Mouse (Mus musculus) heart, adult 8-10 months (tissue): Measurements from ENCODE around the gene Cerkl. TPM values are rescaled to one million over a fixed set of nuclear protein-coding genes. Genes with fewer than 3 reads are reported as not detected.
A peak's percentile ranks its signal among the peaks of the same experiment; 100 is the strongest.

Experiments
- DNase-seq: peaks from one replicate; pipeline ENCODE4 v3.0.0; 2022; ENCODE audit warnings: low spot score
- total RNA-seq, 4 experiments: library from RNA; stranded (reverse); gene quantifications; 2 replicates each; pipeline ENCODE4 v1.2.4; 2022

Gene Cerkl
- total RNA-seq, 4 experiments from 2014 or later: 0.27 to 1.9 (median 1.2) TPM

GRCm38 (mm10) chr2:79372486-79373200, 83.9 kb downstream of the Cerkl start:
- DNase-seq: peak; percentile 20

- no peak for DNase-seq
Measured at GRCm38 (mm10) chr2:79372154-79372467, 84.5 kb downstream of the Cerkl start.

GRCm38 (mm10) chr2:79371326-79372153, 85.0 kb downstream of the Cerkl start:
- no peak for DNase-seq

GRCm38 (mm10) chr2:79370711-79371312, 85.8 kb downstream of the Cerkl start:
- peak; percentile 59 for DNase-seq

- DNase-seq: no peak
Measured at GRCm38 (mm10) chr2:79369905-79370304, 86.7 kb downstream of the Cerkl start.

- no peak for DNase-seq
Measured at GRCm38 (mm10) chr2:79369061-79369524, 87.5 kb downstream of the Cerkl start.

GRCm38 (mm10) chr2:79368661-79369060, 87.9 kb downstream of the Cerkl start:
- no peak for DNase-seq

- DNase-seq: no peak
Measured at GRCm38 (mm10) chr2:79367451-79368450, 88.8 kb downstream of the Cerkl start.

GRCm38 (mm10) chr2:79363920-79364319, 92.7 kb downstream of the Cerkl start:
- no peak for DNase-seq

GRCm38 (mm10) chr2:79362029-79362428, 94.6 kb downstream of the Cerkl start:
- DNase-seq: no peak

GRCm38 (mm10) chr2:79357835-79358234, 98.8 kb downstream of the Cerkl start:
- no peak for DNase-seq

GRCm38 (mm10) chr2:79354773-79355172, 101.8 kb downstream of the Cerkl start:
- no peak for DNase-seq

- DNase-seq: no peak
Measured at GRCm38 (mm10) chr2:79352100-79352802, 104.3 kb downstream of the Cerkl start.

- no peak for DNase-seq
Measured at GRCm38 (mm10) chr2:79351179-79352099, 105.1 kb downstream of the Cerkl start.

- no peak for DNase-seq
Measured at GRCm38 (mm10) chr2:79343115-79343514, 113.5 kb downstream of the Cerkl start.

GRCm38 (mm10) chr2:79339003-79339402, 117.6 kb downstream of the Cerkl start:
- DNase-seq: no peak

GRCm38 (mm10) chr2:79336141-79336540, 120.4 kb downstream of the Cerkl start:
- no peak for DNase-seq

GRCm38 (mm10) chr2:79334661-79335060, 121.9 kb downstream of the Cerkl start:
- no peak for DNase-seq

- DNase-seq: no peak
Measured at GRCm38 (mm10) chr2:79328079-79328478, 128.5 kb downstream of the Cerkl start.
